Mouse (Mus musculus) urinary bladder, postnatal 36 days (tissue): Measurements from ENCODE around the gene Fam163a.
"Not testable (repeated sequence)": the region's sequence is repeated elsewhere in the genome, so short reads cannot be mapped to it uniquely, and the experiment has no call there.

Source experiments
- DNase-seq, 2 experiments: peaks; one replicate each; pipeline ENCODE4 v3.0.0; 2022; ENCODE audit warnings: low spot score in 2 of 2, mixed read lengths in 1 of 2

The Fam163a gene

GRCm38 (mm10) chr1:156204656-156205131 lies at the start of gene Fam163a:
TSS of gene Fam163a (minus strand) at chr1:156205026.
- no peak for DNase-seq

- DNase-seq: not testable (repeated sequence)
These were observed 46.3 kb upstream of the Fam163a start for GRCm38 (mm10) chr1:156251096-156251495.

GRCm38 (mm10) chr1:156247893-156248292 lies 43.1 kb upstream of the Fam163a start:
- no peak for DNase-seq

GRCm38 (mm10) chr1:156241713-156242348 lies 37.0 kb upstream of the Fam163a start:
- DNase-seq: peak; percentile 33 to 48

GRCm38 (mm10) chr1:156241035-156241434 lies 36.2 kb upstream of the Fam163a start:
- no peak for DNase-seq

- DNase-seq: no peak
These were observed 26.3 kb upstream of the Fam163a start for GRCm38 (mm10) chr1:156231122-156231521.

- DNase-seq: no peak
These were observed 25.7 kb upstream of the Fam163a start for GRCm38 (mm10) chr1:156230339-156231089.

GRCm38 (mm10) chr1:156229448-156229847 lies 24.6 kb upstream of the Fam163a start:
- peak; percentile 28 to 39 for DNase-seq

- DNase-seq: no peak
These were observed 23.9 kb upstream of the Fam163a start for GRCm38 (mm10) chr1:156228728-156229127.

- DNase-seq: no peak
These were observed 22.1 kb upstream of the Fam163a start for GRCm38 (mm10) chr1:156226903-156227302.

GRCm38 (mm10) chr1:156222205-156223000 lies 17.6 kb upstream of the Fam163a start:
- DNase-seq: no peak

- no peak for DNase-seq
These were observed 16.5 kb upstream of the Fam163a start for GRCm38 (mm10) chr1:156221327-156221726.

GRCm38 (mm10) chr1:156218573-156218972 lies 13.7 kb upstream of the Fam163a start:
- DNase-seq: no peak

GRCm38 (mm10) chr1:156217941-156218340 lies 13.1 kb upstream of the Fam163a start:
- DNase-seq: no peak

GRCm38 (mm10) chr1:156217393-156217792 lies 12.6 kb upstream of the Fam163a start:
- peak; percentile 16 to 36 for DNase-seq

GRCm38 (mm10) chr1:156216249-156216648 lies 11.4 kb upstream of the Fam163a start:
- no peak for DNase-seq

GRCm38 (mm10) chr1:156214651-156215050 lies 9.8 kb upstream of the Fam163a start:
- no peak for DNase-seq

GRCm38 (mm10) chr1:156212923-156213322 lies 8.1 kb upstream of the Fam163a start:
- DNase-seq: no peak

GRCm38 (mm10) chr1:156211809-156212317 lies 7.0 kb upstream of the Fam163a start:
- no peak for DNase-seq

- DNase-seq: no peak
These were observed 338 bp upstream of the Fam163a start for GRCm38 (mm10) chr1:156205164-156205563.

- no peak for DNase-seq
These were observed 718 bp downstream of the Fam163a start for GRCm38 (mm10) chr1:156203961-156204655.
